Mouse (Mus musculus): ENCODE measurements around the gene Eif2b3. TPM values are rescaled to one million over a fixed set of nuclear protein-coding genes. Genes with fewer than 3 reads are reported as not detected.

The Eif2b3 gene
- polyA plus RNA-seq, 1 experiment from 2014 or later = 53.0 TPM

DNA sequence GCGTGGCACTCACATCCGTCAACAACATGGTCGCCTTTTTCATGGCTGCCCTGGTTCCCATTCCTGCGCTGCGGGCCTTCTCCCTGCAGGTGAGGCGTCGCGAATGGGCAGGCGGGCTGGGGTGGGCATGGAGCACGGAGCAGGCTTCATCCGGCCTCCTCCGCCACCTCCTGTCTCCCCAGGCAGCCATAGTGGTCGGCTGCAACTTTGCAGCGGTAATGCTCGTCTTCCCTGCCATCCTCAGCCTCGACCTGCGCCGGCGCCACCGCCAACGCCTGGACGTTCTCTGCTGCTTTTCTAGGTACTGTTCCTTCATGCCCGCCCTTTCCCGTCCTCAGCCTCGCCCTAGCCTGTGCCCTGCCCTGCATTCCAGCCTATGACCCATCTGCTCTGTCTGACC is 90.1 kb downstream of the Eif2b3 start:
- no peak overlapping the region for H3K4me2 ChIP-seq (replicated peaks; ENCODE audit: low read depth, low read length)
- H3K27ac ChIP-seq (ENCODE audit: low read depth, low read length) = no peak overlapping the region
- H3K27me3 ChIP-seq (ENCODE audit: control insufficient read depth, insufficient read depth, low read length) = no peaks in the 10 kb centered on the region
- DNase-seq (ENCODE audit: low spot score) (no peak), ATAC-seq (ENCODE audit: low FRiP score) (no peak)
- H3K4me1 ChIP-seq (replicated peaks; ENCODE audit: control insufficient read depth, insufficient read depth, low read length) = no peaks in the 10 kb centered on the region
- H3K4me3 ChIP-seq (ENCODE audit: low read depth, low read length) = no peak overlapping the region
- H3K36me3 ChIP-seq (ENCODE audit: control insufficient read depth, insufficient read depth, low read length) = no peaks in the 10 kb centered on the region
- H3K9ac ChIP-seq (ENCODE audit: low read depth, low read length) = no peak overlapping the region
- H3K9me3 ChIP-seq (ENCODE audit: control insufficient read depth, low read length) = no peaks in the 10 kb centered on the region
- WGBS = 91% methylated on average over 25 of the region's 25 CpGs

DNA sequence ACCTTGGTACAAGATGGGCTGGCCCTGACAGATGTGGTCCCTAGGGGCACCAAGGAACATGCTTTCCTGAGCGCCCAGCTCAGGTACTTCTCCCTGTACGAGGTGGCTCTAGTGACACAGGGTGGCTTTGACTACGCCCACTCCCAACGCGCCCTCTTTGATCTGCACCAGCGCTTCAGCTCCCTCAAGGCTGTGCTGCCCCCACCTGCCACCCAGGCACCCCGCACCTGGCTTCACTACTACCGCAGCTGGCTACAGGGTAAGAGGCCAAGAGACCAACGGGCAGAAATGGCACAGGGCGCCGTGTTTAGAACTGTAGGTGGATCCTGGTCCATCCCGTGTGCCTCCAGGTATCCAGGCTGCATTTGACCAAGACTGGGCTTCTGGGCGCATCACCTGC is 91.0 kb downstream of the Eif2b3 start:
- ATAC-seq (ENCODE audit: low FRiP score) = no peak
- Histone ChIP-seq H3K4me1 (replicated peaks; ENCODE audit: control insufficient read depth, insufficient read depth, low read length) (no peaks in the 10 kb centered on the region), H3K4me2 (replicated peaks; ENCODE audit: low read depth, low read length) (no peak overlapping the region), H3K27ac (ENCODE audit: low read depth, low read length) (no peak overlapping the region), H3K36me3 (ENCODE audit: control insufficient read depth, insufficient read depth, low read length) (no peaks in the 10 kb centered on the region), H3K4me3 (ENCODE audit: low read depth, low read length) (no peak overlapping the region), H3K27me3 (ENCODE audit: control insufficient read depth, insufficient read depth, low read length) (no peaks in the 10 kb centered on the region), H3K9ac (ENCODE audit: low read depth, low read length) (no peak overlapping the region), H3K9me3 (ENCODE audit: control insufficient read depth, low read length) (no peaks in the 10 kb centered on the region)
- WGBS = 93% methylated on average over 13 of the region's 13 CpGs
- DNase-seq (ENCODE audit: low spot score) = no peak

DNA sequence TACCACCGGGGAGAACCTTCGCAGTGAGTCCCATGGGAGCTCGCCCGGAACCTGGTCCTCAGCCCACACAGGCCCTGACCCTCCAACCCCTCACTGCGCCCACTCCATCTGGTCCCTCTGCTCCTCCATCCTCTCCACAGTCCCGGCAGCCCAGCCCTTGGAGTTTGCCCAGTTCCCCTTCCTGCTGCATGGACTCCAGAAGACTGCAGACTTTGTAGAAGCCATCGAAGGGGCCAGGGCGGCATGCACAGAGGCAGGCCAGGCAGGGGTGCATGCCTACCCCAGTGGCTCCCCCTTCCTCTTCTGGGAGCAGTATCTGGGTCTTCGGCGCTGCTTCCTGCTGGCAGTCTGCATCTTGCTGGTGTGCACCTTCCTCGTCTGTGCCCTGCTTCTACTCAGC is 91.8 kb downstream of the Eif2b3 start:
- Histone ChIP-seq H3K4me3 (ENCODE audit: low read depth, low read length) (no peak overlapping the region), H3K36me3 (ENCODE audit: control insufficient read depth, insufficient read depth, low read length) (no peaks in the 10 kb centered on the region), H3K9ac (ENCODE audit: low read depth, low read length) (no peak overlapping the region), H3K4me1 (replicated peaks; ENCODE audit: control insufficient read depth, insufficient read depth, low read length) (no peaks in the 10 kb centered on the region), H3K27ac (ENCODE audit: low read depth, low read length) (no peak overlapping the region), H3K9me3 (ENCODE audit: control insufficient read depth, low read length) (no peaks in the 10 kb centered on the region), H3K4me2 (replicated peaks; ENCODE audit: low read depth, low read length) (no peak overlapping the region), H3K27me3 (ENCODE audit: control insufficient read depth, insufficient read depth, low read length) (no peaks in the 10 kb centered on the region)
- WGBS = 93% methylated on average over 11 of the region's 11 CpGs
- ATAC-seq (ENCODE audit: low FRiP score) (no peak), DNase-seq (ENCODE audit: low spot score) (no peak)

DNA sequence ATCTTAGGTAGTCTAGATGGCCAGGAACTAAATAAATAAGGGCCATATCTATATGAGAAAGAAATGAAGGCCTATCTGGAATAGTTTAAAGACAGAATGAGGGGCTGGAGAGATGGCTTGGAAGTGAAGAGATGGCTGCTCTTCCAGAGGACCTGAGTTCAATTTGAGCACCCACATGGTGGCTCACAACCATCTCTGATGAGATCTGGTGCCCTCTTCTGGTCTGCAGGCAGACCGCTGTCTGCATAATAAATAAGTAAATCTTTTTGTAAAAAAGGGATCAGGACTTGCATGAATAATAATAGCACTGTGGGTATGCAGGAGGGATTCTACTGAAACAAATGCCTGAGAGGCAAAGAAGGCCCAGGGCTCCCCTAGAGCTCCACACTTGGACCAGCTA is 94.0 kb downstream of the Eif2b3 start:
- WGBS = 94% methylated on average over 1 of the region's 1 CpGs
- Histone ChIP-seq H3K27ac (ENCODE audit: low read depth, low read length) (no peak overlapping the region), H3K4me2 (replicated peaks; ENCODE audit: low read depth, low read length) (no peak overlapping the region), H3K36me3 (ENCODE audit: control insufficient read depth, insufficient read depth, low read length) (no peaks in the 10 kb centered on the region), H3K4me3 (ENCODE audit: low read depth, low read length) (no peak overlapping the region), H3K9ac (ENCODE audit: low read depth, low read length) (no peak overlapping the region), H3K27me3 (ENCODE audit: control insufficient read depth, insufficient read depth, low read length) (no peaks in the 10 kb centered on the region), H3K9me3 (ENCODE audit: control insufficient read depth, low read length) (no peaks in the 10 kb centered on the region), H3K4me1 (replicated peaks; ENCODE audit: control insufficient read depth, insufficient read depth, low read length) (no peaks in the 10 kb centered on the region)
- ATAC-seq (ENCODE audit: low FRiP score) (no peak), DNase-seq (ENCODE audit: low spot score) (no peak)

DNA sequence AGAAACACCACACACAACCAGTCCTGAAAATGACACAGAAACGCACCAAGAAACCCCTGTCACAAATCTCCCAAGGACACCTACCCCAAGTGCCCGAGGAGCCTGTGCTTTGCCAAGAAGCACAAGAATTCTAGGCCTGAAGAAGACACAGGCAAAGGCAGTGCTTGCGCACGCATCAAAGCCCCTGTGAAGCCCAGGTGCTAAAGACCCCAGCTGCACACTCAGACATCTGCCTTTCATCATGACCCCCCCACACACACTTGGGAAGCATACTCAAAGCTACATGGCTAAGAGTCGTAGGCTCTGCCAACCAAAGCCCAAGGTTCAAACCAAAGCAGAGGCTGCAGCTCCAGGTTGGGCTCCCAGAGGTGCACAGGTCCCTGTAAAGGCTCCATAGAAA is 96.4 kb downstream of the Eif2b3 start:
- 88% methylated on average over 5 of the region's 5 CpGs for WGBS
- no peaks in the 10 kb centered on the region for H3K27me3 ChIP-seq (ENCODE audit: control insufficient read depth, insufficient read depth, low read length)
- no peaks in the 10 kb centered on the region for H3K36me3 ChIP-seq (ENCODE audit: control insufficient read depth, insufficient read depth, low read length)
- DNase-seq (ENCODE audit: low spot score) = no peak
- no peaks in the 10 kb centered on the region for H3K4me1 ChIP-seq (replicated peaks; ENCODE audit: control insufficient read depth, insufficient read depth, low read length)
- H3K9ac ChIP-seq (ENCODE audit: low read depth, low read length) = no peak overlapping the region
- no peak overlapping the region for H3K4me3 ChIP-seq (ENCODE audit: low read depth, low read length)
- H3K27ac ChIP-seq (ENCODE audit: low read depth, low read length) = no peak overlapping the region
- no peaks in the 10 kb centered on the region for H3K9me3 ChIP-seq (ENCODE audit: control insufficient read depth, low read length)
- H3K4me2 ChIP-seq (replicated peaks; ENCODE audit: low read depth, low read length) = no peak overlapping the region
- no peak for ATAC-seq (ENCODE audit: low FRiP score)

DNA sequence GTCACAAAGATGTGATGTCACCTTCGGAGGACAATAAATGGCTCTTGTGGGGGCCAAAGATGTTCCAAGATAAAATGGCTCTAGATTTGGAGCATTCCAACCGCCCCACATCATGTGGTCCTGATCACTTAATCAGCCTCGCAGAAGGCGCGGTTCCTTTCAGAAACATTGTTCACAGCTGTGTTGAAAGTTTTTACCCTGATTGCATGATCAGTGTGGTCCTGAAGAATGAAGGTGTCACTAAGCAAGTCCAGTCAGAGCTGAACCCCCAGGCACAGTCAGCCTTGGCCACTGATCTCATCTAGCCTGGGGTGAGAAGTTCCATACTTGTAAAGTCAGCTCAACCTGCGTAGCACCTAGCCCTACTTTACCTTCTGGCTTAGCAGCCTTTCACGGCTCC is 98.7 kb downstream of the Eif2b3 start:
- H3K36me3 ChIP-seq (ENCODE audit: control insufficient read depth, insufficient read depth, low read length) = no peaks in the 10 kb centered on the region
- 93% methylated on average over 7 of the region's 7 CpGs for WGBS
- ATAC-seq (ENCODE audit: low FRiP score) (no peak), DNase-seq (ENCODE audit: low spot score) (no peak)
- H3K9ac ChIP-seq (ENCODE audit: low read depth, low read length) = no peak overlapping the region
- no peak overlapping the region for H3K27ac ChIP-seq (ENCODE audit: low read depth, low read length)
- H3K4me3 ChIP-seq (ENCODE audit: low read depth, low read length) = no peak overlapping the region
- no peaks in the 10 kb centered on the region for H3K9me3 ChIP-seq (ENCODE audit: control insufficient read depth, low read length)
- H3K4me1 ChIP-seq (replicated peaks; ENCODE audit: control insufficient read depth, insufficient read depth, low read length) = 0 out of 2 replicates have a peak, but pooled peaks cover 2% of the 10 kb centered on the region
- H3K27me3 ChIP-seq (ENCODE audit: control insufficient read depth, insufficient read depth, low read length) = no peaks in the 10 kb centered on the region
- H3K4me2 ChIP-seq (replicated peaks; ENCODE audit: low read depth, low read length) = no peak overlapping the region

DNA sequence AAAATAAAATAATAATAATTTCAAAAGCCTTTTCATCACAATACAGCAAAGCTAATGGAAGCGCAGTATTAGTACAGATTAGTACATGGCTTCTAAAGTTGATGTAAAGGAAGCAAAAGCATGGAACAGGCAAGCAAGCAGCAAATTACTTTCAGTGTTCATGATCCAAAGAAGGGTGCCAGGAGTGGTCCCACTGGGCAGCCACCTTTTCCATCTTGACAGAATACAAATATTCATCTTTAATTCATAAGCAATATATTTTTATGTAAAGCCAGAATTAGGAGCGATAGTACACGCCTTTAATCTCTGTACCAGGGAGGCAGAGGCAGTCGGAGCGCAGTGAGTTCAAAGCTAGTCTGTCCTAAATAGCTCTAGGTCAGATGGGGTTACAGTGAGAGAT is 100.4 kb downstream of the Eif2b3 start:
- DNase-seq (ENCODE audit: low spot score) (no peak), ATAC-seq (ENCODE audit: low FRiP score) (peak; percentile 3; the same call in 1 of the 2 replicates)
- 0 out of 2 replicates have a peak, but pooled peaks cover 5% of the 10 kb centered on the region for H3K4me1 ChIP-seq (replicated peaks; ENCODE audit: control insufficient read depth, insufficient read depth, low read length)
- H3K9me3 ChIP-seq (ENCODE audit: control insufficient read depth, low read length) = no peaks in the 10 kb centered on the region
- H3K9ac ChIP-seq (ENCODE audit: low read depth, low read length) = peak overlapping the region; percentile 64
- 79% methylated on average over 5 of the region's 5 CpGs for WGBS
- H3K27me3 ChIP-seq (ENCODE audit: control insufficient read depth, insufficient read depth, low read length) = no peaks in the 10 kb centered on the region
- peak overlapping the region; percentile 67 for H3K4me3 ChIP-seq (ENCODE audit: low read depth, low read length)
- H3K27ac ChIP-seq (ENCODE audit: low read depth, low read length) = peak overlapping the region; percentile 87
- peak overlapping the region; percentile 100 for H3K4me2 ChIP-seq (replicated peaks; ENCODE audit: low read depth, low read length)
- no peaks in the 10 kb centered on the region for H3K36me3 ChIP-seq (ENCODE audit: control insufficient read depth, insufficient read depth, low read length)

DNA sequence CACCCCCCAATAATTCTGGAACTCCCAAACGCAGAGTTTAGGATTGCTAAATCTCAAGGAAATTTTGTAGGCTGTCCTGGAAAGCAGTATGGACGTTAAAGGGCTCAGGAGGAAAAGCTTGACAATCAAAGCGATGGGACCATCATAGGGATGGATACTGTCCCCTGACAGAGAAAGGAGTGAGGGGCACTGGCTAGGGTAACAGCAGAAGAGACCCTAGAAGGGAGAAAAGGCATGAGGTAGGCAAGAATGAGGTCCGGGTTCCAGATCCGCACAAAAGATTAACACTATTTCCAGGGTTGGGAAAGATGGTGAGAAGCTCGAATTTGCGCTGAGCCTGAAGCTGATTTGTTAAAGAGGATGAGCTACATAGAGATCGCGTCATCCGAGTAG is 100.8 kb downstream of the Eif2b3 start:
- Histone ChIP-seq H3K36me3 (ENCODE audit: control insufficient read depth, insufficient read depth, low read length) (no peaks in the 10 kb centered on the region), H3K4me1 (replicated peaks; ENCODE audit: control insufficient read depth, insufficient read depth, low read length) (peaks cover 6% of the 10 kb centered on the region), H3K4me3 (ENCODE audit: low read depth, low read length) (peak overlapping the region; percentile 67), H3K9me3 (ENCODE audit: control insufficient read depth, low read length) (no peaks in the 10 kb centered on the region), H3K27me3 (ENCODE audit: control insufficient read depth, insufficient read depth, low read length) (no peaks in the 10 kb centered on the region), H3K4me2 (replicated peaks; ENCODE audit: low read depth, low read length) (peak overlapping the region; percentile 100), H3K27ac (ENCODE audit: low read depth, low read length) (peak overlapping the region; percentile 87), H3K9ac (ENCODE audit: low read depth, low read length) (peak overlapping the region; percentile 64)
- ATAC-seq (ENCODE audit: low FRiP score) (peak; percentile 31), DNase-seq (ENCODE audit: low spot score) (no peak)
- 5% methylated on average over 10 of the region's 10 CpGs for WGBS

DNA sequence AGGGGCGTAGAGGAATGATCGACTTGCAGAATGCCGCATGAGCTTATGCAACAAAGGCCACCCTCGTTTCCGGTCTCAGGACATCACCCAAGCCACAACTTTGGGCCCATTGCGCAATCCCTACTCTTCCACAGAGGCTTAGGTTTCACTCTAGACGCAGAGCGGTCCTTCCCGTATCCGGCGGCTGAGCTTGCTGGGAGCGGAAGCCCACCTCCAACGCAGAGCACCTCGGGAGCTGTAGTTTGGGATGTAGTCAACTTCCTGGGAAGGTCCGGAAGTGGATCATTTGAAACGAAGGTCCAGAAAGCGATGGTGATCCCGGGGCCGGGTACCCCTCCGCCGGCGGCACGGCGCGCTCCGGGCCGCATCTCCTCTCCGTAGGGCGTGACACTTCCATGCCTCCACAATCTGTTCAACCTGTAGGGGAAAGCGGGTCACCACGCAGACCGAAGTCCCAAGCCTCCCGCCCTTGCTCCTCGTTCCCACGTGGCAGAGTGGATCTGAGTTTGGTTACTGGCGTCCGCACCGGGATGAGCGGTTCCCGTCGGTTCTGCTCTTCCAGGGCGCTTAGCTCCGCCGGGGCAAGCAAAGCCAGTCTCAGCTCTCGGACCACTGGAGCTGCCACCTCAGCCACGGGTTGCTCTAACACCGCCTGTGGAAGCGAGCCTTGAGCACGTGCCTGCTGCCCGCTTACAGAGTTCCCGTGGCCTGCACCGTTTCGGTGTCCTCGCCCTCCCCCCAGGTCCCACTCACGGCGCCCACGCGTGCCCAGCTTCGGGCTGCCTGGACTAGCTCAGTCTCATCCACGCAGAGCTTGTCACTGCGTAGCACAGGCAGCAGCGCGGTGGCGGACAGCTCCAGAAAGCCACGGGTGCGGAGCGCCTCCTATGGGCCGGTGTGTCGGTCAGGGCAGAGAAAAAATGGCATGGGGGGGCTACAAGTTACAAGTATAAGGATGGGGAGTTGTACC is 101.5 kb downstream of the Eif2b3 start:
- WGBS = under 1% methylated on average over 69 of the region's 69 CpGs
- Histone ChIP-seq H3K4me1 (replicated peaks; ENCODE audit: control insufficient read depth, insufficient read depth, low read length) (peaks cover 13% of the 10 kb centered on the region), H3K9ac (ENCODE audit: low read depth, low read length) (peak overlapping the region; percentile 64), H3K9me3 (ENCODE audit: control insufficient read depth, low read length) (no peaks in the 10 kb centered on the region), H3K27ac (ENCODE audit: low read depth, low read length) (peak overlapping the region; percentile 87), H3K4me3 (ENCODE audit: low read depth, low read length) (peak overlapping the region; percentile 67), H3K4me2 (replicated peaks; ENCODE audit: low read depth, low read length) (peak overlapping the region; percentile 100), H3K36me3 (ENCODE audit: control insufficient read depth, insufficient read depth, low read length) (no peaks in the 10 kb centered on the region), H3K27me3 (ENCODE audit: control insufficient read depth, insufficient read depth, low read length) (no peaks in the 10 kb centered on the region)
- peak; percentile 92 for DNase-seq (ENCODE audit: low spot score)
- ATAC-seq (ENCODE audit: low FRiP score) = peak; percentile 92
